Mouse (Mus musculus): ENCODE data around the gene Lrrc59.

DNA sequence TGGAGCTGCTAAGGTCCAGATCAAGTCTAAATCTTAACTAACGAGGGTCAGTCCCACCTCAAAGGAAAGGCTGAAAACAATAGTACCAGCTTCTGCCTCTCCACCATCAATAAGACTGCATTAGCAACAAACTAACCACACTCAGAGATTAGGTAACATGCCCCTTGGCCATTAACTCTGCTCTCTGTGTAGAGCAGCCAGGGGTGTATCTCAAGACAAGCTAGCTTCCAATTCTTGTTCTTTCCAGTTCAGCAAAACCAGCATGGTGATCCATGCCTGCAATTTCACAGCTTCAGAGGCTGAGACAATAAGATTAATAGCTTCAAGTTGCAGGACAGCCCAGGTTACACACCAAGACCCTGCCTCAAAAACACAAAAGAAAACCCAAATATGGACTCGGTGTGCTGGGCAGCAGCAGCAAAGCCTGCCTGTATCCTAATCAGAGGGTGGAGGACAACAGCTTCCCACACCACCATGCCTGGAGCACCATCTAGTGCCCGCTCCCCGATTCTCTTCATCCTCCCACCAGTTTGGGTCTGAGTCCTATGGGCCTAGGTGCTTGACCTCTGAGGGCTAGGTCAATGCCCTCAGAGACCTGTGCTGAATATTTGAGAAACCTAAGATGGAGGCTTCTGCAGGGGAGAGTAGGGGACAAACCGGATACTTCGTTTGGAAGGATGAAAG lies 31.0 kb upstream of the Lrrc59 start:
- TF ChIP-seq CTCF (IDR thresholded peaks at IDR 0.05; ENCODE audit: insufficient read depth, low read length) (peak; percentile 29; the same call in 1 of the 2 replicates), POLR2A (IDR thresholded peaks at IDR 0.05; ENCODE audit: borderline replicate concordance, extremely low read depth, low read depth, low read length) (no peak)

Measured in lung, adult 2 months (tissue).